Comparison of ENCODE assay signal across 12 mouse cellular contexts in the genomic region with DNA sequence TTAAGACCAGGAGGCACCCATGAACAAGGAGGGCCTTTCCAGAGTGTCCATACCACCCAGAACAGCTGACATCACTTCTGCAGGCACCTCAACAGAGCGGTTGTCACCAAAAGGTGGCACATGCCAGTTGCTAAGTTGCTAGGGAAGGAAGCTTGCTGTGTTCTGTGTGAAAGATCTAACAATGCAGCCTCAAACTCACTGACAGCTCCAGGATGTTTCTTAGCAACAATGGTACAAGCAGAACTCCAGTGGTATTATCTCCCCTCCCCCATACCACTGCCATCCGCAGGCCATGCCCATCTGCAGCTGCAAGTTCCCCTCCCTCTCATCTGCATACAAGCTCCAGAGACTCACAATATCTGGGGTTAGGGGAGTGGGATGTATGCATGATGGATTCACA. TPM values are rescaled to one million over a fixed set of nuclear protein-coding genes. Genes with fewer than 3 reads are reported as not detected.
DNase-seq lines count a peak whose midpoint lies in the region; ATAC-seq and TF ChIP-seq lines count a peak whose summit lies in the region.
"Had no signal": no experiment of that assay in that cellular context is flagged by ENCODE, and none has a peak within 500 bp of the region (broad histone marks: within the 10 kb centered on the region; RNA-seq: fewer than 3 reads in every experiment).

No protein-coding gene starts in this region.

- TF ChIP-seq CTCF in liver, postnatal 0 days (IDR thresholded peaks at IDR 0.05; ENCODE audit: low read depth): no peak

- TF ChIP-seq EP300 in liver, postnatal 0 days (IDR thresholded peaks at IDR 0.05; ENCODE audit: low read depth): no peak

- no peak overlapping the region for H3K4me2 ChIP-seq in lung, embryonic 15.5 days
- no peak overlapping the region for H3K4me2 ChIP-seq in forebrain, embryonic 12.5 days
- no peak overlapping the region for H3K4me2 ChIP-seq in midbrain, embryonic 13.5 days (replicated peaks)
- no peak overlapping the region for H3K4me2 ChIP-seq in liver, postnatal 0 days (ENCODE audit: low read depth, low read length)
- H3K4me2 ChIP-seq: embryonic facial prominence, embryonic 15.5 days; liver, embryonic 15.5 days had no signal

- peaks cover 19% of the 10 kb centered on the region for H3K36me3 ChIP-seq in lung, embryonic 15.5 days
- peaks cover 9% of the 10 kb centered on the region for H3K36me3 ChIP-seq in forebrain, embryonic 12.5 days (replicated peaks)
- H3K36me3 ChIP-seq in midbrain, embryonic 13.5 days: peaks cover 11% of the 10 kb centered on the region
- H3K36me3 ChIP-seq in liver, postnatal 0 days (replicated peaks; ENCODE audit: insufficient read depth, low read length): peaks cover 28% of the 10 kb centered on the region

- H3K4me3 ChIP-seq in lung, embryonic 15.5 days: no peak overlapping the region
- H3K4me3 ChIP-seq in forebrain, embryonic 12.5 days (replicated peaks): no peak overlapping the region
- H3K4me3 ChIP-seq in midbrain, embryonic 13.5 days (replicated peaks): no peak overlapping the region
- H3K4me3 ChIP-seq in liver, postnatal 0 days (ENCODE audit: low read depth, low read length): no peak overlapping the region
- H3K4me3 ChIP-seq: embryonic facial prominence, embryonic 15.5 days; liver, embryonic 15.5 days had no signal

- no peaks in the 10 kb centered on the region for H3K9me3 ChIP-seq in lung, embryonic 15.5 days
- no peaks in the 10 kb centered on the region for H3K9me3 ChIP-seq in forebrain, embryonic 12.5 days
- no peaks in the 10 kb centered on the region for H3K9me3 ChIP-seq in midbrain, embryonic 13.5 days
- no peaks in the 10 kb centered on the region for H3K9me3 ChIP-seq in liver, postnatal 0 days (ENCODE audit: low read length)
- H3K9me3 ChIP-seq: embryonic facial prominence, embryonic 15.5 days; liver, embryonic 15.5 days had no signal

- WGBS in lung, embryonic 15.5 days: 52% methylated on average over 2 of the region's 2 CpGs
- WGBS in forebrain, embryonic 12.5 days: 28% methylated on average over 2 of the region's 2 CpGs
- 8% methylated on average over 2 of the region's 2 CpGs for WGBS in midbrain, embryonic 13.5 days
- 56% methylated on average over 2 of the region's 2 CpGs for WGBS in liver, postnatal 0 days (ENCODE audit: insufficient replicate concordance)

- 0 out of 2 replicates have a peak overlapping the region, but pooled peaks have one; percentile 6 for H3K9ac ChIP-seq in lung, embryonic 15.5 days
- no peak overlapping the region for H3K9ac ChIP-seq in forebrain, embryonic 12.5 days
- H3K9ac ChIP-seq in midbrain, embryonic 13.5 days (replicated peaks): peak overlapping the region; percentile 25; the same call in 1 of the 2 replicates
- H3K9ac ChIP-seq in liver, postnatal 0 days (replicated peaks): no peak overlapping the region
- H3K9ac ChIP-seq: embryonic facial prominence, embryonic 15.5 days; liver, embryonic 15.5 days had no signal

- no peaks in the 10 kb centered on the region for H3K27me3 ChIP-seq in lung, embryonic 15.5 days
- H3K27me3 ChIP-seq in forebrain, embryonic 12.5 days: peaks cover 8% of the 10 kb centered on the region
- peaks cover 6% of the 10 kb centered on the region for H3K27me3 ChIP-seq in midbrain, embryonic 13.5 days
- no peaks in the 10 kb centered on the region for H3K27me3 ChIP-seq in liver, postnatal 0 days (ENCODE audit: insufficient read depth, low read length)
- H3K27me3 ChIP-seq: embryonic facial prominence, embryonic 15.5 days; liver, embryonic 15.5 days had no signal

- H3K27ac ChIP-seq in lung, embryonic 15.5 days: no peak overlapping the region
- peak overlapping the region; percentile 61 for H3K27ac ChIP-seq in forebrain, embryonic 12.5 days
- peak overlapping the region; percentile 45 for H3K27ac ChIP-seq in midbrain, embryonic 13.5 days
- no peak overlapping the region for H3K27ac ChIP-seq in liver, postnatal 0 days (ENCODE audit: low read depth)
- H3K27ac ChIP-seq: embryonic facial prominence, embryonic 15.5 days; liver, embryonic 15.5 days had no signal

- ATAC-seq in lung, embryonic 15.5 days (ENCODE audit: borderline replicate concordance, extremely low read depth, low FRiP score, low TSS enrichment): no peak
- ATAC-seq in forebrain, embryonic 12.5 days (ENCODE audit: low FRiP score): no peak
- ATAC-seq in midbrain, embryonic 13.5 days: peak; percentile 40
- no peak for ATAC-seq in liver, postnatal 0 days

- H3K4me1 ChIP-seq in lung, embryonic 15.5 days: peaks cover 15% of the 10 kb centered on the region
- H3K4me1 ChIP-seq in forebrain, embryonic 12.5 days: peaks cover 40% of the 10 kb centered on the region
- H3K4me1 ChIP-seq in midbrain, embryonic 13.5 days (replicated peaks): peaks cover 44% of the 10 kb centered on the region
- peaks cover 27% of the 10 kb centered on the region for H3K4me1 ChIP-seq in liver, postnatal 0 days (ENCODE audit: insufficient read depth)

- no peak for DNase-seq in lung, postnatal 10 days
- peak; percentile 58 for DNase-seq in thymus, postnatal 25 days
- DNase-seq in liver, postnatal 0 days: no peak
- no peak for DNase-seq in cerebellum, adult 9-10 months
- DNase-seq: adrenal gland, adult 2 months; cerebellum, adult 18-20 months; kidney, adult 8-10 months had no signal

RNA-seq across cellular contexts. Expression of gene Tmem123, which starts 3.7 kb away (rescaled TPM):
- polyA plus RNA-seq in lung, embryonic 15.5 days (2015; fragmentation: Nextera tagmentation; extraction: Ambion mirVana): 131 TPM in 2 replicates
- 85.1 and 86.5 TPM in 2 replicates for polyA plus RNA-seq in forebrain, embryonic 12.5 days (2016; fragmentation: Nextera tagmentation; extraction: Ambion mirVana)
- 37.5 and 43.6 TPM in 2 replicates for polyA plus RNA-seq in midbrain, embryonic 13.5 days (2015; fragmentation: Nextera tagmentation; extraction: Ambion mirVana)
- polyA plus RNA-seq in liver, postnatal 0 days (2015; fragmentation: Nextera tagmentation; extraction: Ambion mirVana): 27.7 and 29.2 TPM in 2 replicates

Comparison
In these comparisons a context has a peak if more than half of its experiments do, and no peak if none do; other contexts are left out.
1. H3K27ac ChIP-seq: peak in forebrain, embryonic 12.5 days (single experiment) and midbrain, embryonic 13.5 days (single experiment); none in lung, embryonic 15.5 days (single experiment) and liver, postnatal 0 days (single experiment).
2. H3K9ac ChIP-seq: peak in lung, embryonic 15.5 days (single experiment) and midbrain, embryonic 13.5 days (single experiment); none in forebrain, embryonic 12.5 days (single experiment) and liver, postnatal 0 days (single experiment).